Mouse (Mus musculus): ENCODE data around the gene Sectm1a. TPM values are rescaled to one million over a fixed set of nuclear protein-coding genes. Genes with fewer than 3 reads are reported as not detected.

The Sectm1a gene
- polyA plus RNA-seq, 1 experiment: not detected

GRCm38 (mm10) chr11:121092606-121093585 lies 11.9 kb upstream of the Sectm1a start:
- H3K4me1 ChIP-seq (ENCODE audit: control insufficient read depth, insufficient read depth, low read length): no peaks in the 10 kb centered on the region
- no peak for TF ChIP-seq POLR2A (IDR thresholded peaks at IDR 0.05; ENCODE audit: extremely low read depth, insufficient read depth, low read length)
- TF ChIP-seq CTCF (IDR thresholded peaks at IDR 0.05; ENCODE audit: extremely low read depth, insufficient read depth, low read length): no peak
- no peak overlapping the region for H3K27ac ChIP-seq (ENCODE audit: insufficient read depth, low read length)
- H3K4me3 ChIP-seq (ENCODE audit: insufficient read depth, low read length): no peak overlapping the region

- H3K4me3 ChIP-seq (ENCODE audit: insufficient read depth, low read length): no peak overlapping the region
- no peak overlapping the region for H3K27ac ChIP-seq (ENCODE audit: insufficient read depth, low read length)
- H3K4me1 ChIP-seq (ENCODE audit: control insufficient read depth, insufficient read depth, low read length): no peaks in the 10 kb centered on the region
- TF ChIP-seq CTCF (IDR thresholded peaks at IDR 0.05; ENCODE audit: extremely low read depth, insufficient read depth, low read length) (no peak), POLR2A (IDR thresholded peaks at IDR 0.05; ENCODE audit: extremely low read depth, insufficient read depth, low read length) (no peak)
Measured at GRCm38 (mm10) chr11:121090943-121091342, 9.9 kb upstream of the Sectm1a start.

- H3K4me3 ChIP-seq (ENCODE audit: insufficient read depth, low read length): no peak overlapping the region
- TF ChIP-seq POLR2A (IDR thresholded peaks at IDR 0.05; ENCODE audit: extremely low read depth, insufficient read depth, low read length): no peak
- H3K4me1 ChIP-seq (ENCODE audit: control insufficient read depth, insufficient read depth, low read length): no peaks in the 10 kb centered on the region
- no peak overlapping the region for H3K27ac ChIP-seq (ENCODE audit: insufficient read depth, low read length)
Measured at GRCm38 (mm10) chr11:121089756-121090546, 8.9 kb upstream of the Sectm1a start.

- Histone ChIP-seq H3K4me1 (ENCODE audit: control insufficient read depth, insufficient read depth, low read length) (no peaks in the 10 kb centered on the region), H3K4me3 (ENCODE audit: insufficient read depth, low read length) (no peak overlapping the region), H3K27ac (ENCODE audit: insufficient read depth, low read length) (no peak overlapping the region)
- no peak for TF ChIP-seq CTCF (IDR thresholded peaks at IDR 0.05; ENCODE audit: extremely low read depth, insufficient read depth, low read length)
- no peak for TF ChIP-seq POLR2A (IDR thresholded peaks at IDR 0.05; ENCODE audit: extremely low read depth, insufficient read depth, low read length)
Measured at GRCm38 (mm10) chr11:121088997-121089396, 8.0 kb upstream of the Sectm1a start.

- Histone ChIP-seq H3K27ac (ENCODE audit: insufficient read depth, low read length) (no peak overlapping the region), H3K4me1 (ENCODE audit: control insufficient read depth, insufficient read depth, low read length) (no peaks in the 10 kb centered on the region; the same call in 1 of the 2 replicates), H3K4me3 (ENCODE audit: insufficient read depth, low read length) (no peak overlapping the region)
- TF ChIP-seq POLR2A (IDR thresholded peaks at IDR 0.05; ENCODE audit: extremely low read depth, insufficient read depth, low read length) (no peak), CTCF (IDR thresholded peaks at IDR 0.05; ENCODE audit: extremely low read depth, insufficient read depth, low read length) (no peak)
Measured at GRCm38 (mm10) chr11:121086296-121086695, 5.3 kb upstream of the Sectm1a start.

GRCm38 (mm10) chr11:121085181-121085580 lies 4.2 kb upstream of the Sectm1a start:
- no peak overlapping the region for H3K27ac ChIP-seq (ENCODE audit: insufficient read depth, low read length)
- TF ChIP-seq CTCF (IDR thresholded peaks at IDR 0.05; ENCODE audit: extremely low read depth, insufficient read depth, low read length): no peak
- no peak for TF ChIP-seq POLR2A (IDR thresholded peaks at IDR 0.05; ENCODE audit: extremely low read depth, insufficient read depth, low read length)
- H3K4me3 ChIP-seq (ENCODE audit: insufficient read depth, low read length): no peak overlapping the region
- H3K4me1 ChIP-seq (ENCODE audit: control insufficient read depth, insufficient read depth, low read length): no peaks in the 10 kb centered on the region; the same call in 1 of the 2 replicates

GRCm38 (mm10) chr11:121082857-121083500 lies 2.0 kb upstream of the Sectm1a start:
- Histone ChIP-seq H3K4me3 (ENCODE audit: insufficient read depth, low read length) (no peak overlapping the region), H3K27ac (ENCODE audit: insufficient read depth, low read length) (no peak overlapping the region), H3K4me1 (ENCODE audit: control insufficient read depth, insufficient read depth, low read length) (no peaks in the 10 kb centered on the region; the same call in 1 of the 2 replicates)
- TF ChIP-seq CTCF (IDR thresholded peaks at IDR 0.05; ENCODE audit: extremely low read depth, insufficient read depth, low read length) (no peak), POLR2A (IDR thresholded peaks at IDR 0.05; ENCODE audit: extremely low read depth, insufficient read depth, low read length) (no peak)

GRCm38 (mm10) chr11:121082250-121082649 lies 1.2 kb upstream of the Sectm1a start:
- no peaks in the 10 kb centered on the region; the same call in 1 of the 2 replicates for H3K4me1 ChIP-seq (ENCODE audit: control insufficient read depth, insufficient read depth, low read length)
- no peak for TF ChIP-seq CTCF (IDR thresholded peaks at IDR 0.05; ENCODE audit: extremely low read depth, insufficient read depth, low read length)
- no peak for TF ChIP-seq POLR2A (IDR thresholded peaks at IDR 0.05; ENCODE audit: extremely low read depth, insufficient read depth, low read length)
- H3K4me3 ChIP-seq (ENCODE audit: insufficient read depth, low read length): no peak overlapping the region
- H3K27ac ChIP-seq (ENCODE audit: insufficient read depth, low read length): no peak overlapping the region

- no peak overlapping the region for H3K4me3 ChIP-seq (ENCODE audit: insufficient read depth, low read length)
- H3K4me1 ChIP-seq (ENCODE audit: control insufficient read depth, insufficient read depth, low read length): no peaks in the 10 kb centered on the region; the same call in 1 of the 2 replicates
- no peak overlapping the region for H3K27ac ChIP-seq (ENCODE audit: insufficient read depth, low read length)
- no peak for TF ChIP-seq POLR2A (IDR thresholded peaks at IDR 0.05; ENCODE audit: extremely low read depth, insufficient read depth, low read length)
- TF ChIP-seq CTCF (IDR thresholded peaks at IDR 0.05; ENCODE audit: extremely low read depth, insufficient read depth, low read length): no peak
Measured at GRCm38 (mm10) chr11:121080330-121080729, 690 bp downstream of the Sectm1a start.

Data from cortical plate, adult 2 months (tissue).